In the genomic region with DNA sequence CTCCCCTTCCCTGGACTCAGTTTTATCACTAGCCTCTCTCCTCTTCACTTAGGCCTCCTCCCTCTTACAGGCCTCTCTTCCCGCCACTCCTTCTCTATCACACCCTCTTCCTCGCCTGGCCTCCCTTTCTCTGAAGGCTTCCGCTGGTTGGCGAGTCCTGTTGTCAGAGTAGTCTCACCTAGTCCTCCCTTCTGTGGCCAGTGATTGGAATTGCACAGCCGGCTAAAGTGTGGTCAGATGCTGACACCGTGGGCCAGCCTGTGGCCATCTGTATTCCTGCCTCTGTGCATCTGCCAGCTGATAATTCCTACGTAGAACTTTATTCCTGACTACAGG, we compare ENCODE assay signal across 8 mouse cellular contexts. TPM values are rescaled to one million over a fixed set of nuclear protein-coding genes. Genes with fewer than 3 reads are reported as not detected.
DNase-seq lines count a peak whose midpoint lies in the region; ATAC-seq and TF ChIP-seq lines count a peak whose summit lies in the region.

No protein-coding gene starts in this region.

- H3K27me3 ChIP-seq in heart, postnatal 0 days (ENCODE audit: control insufficient read depth, insufficient read depth, low read length) = no peaks in the 10 kb centered on the region
- no peaks in the 10 kb centered on the region for H3K27me3 ChIP-seq in G1E (ENCODE audit: insufficient read depth, low read length)
- no peaks in the 10 kb centered on the region for H3K27me3 ChIP-seq in forebrain, embryonic 13.5 days
- no peaks in the 10 kb centered on the region for H3K27me3 ChIP-seq in liver, embryonic 13.5 days
- H3K27me3 ChIP-seq in stomach, embryonic 15.5 days (replicated peaks) = no peaks in the 10 kb centered on the region

- peak overlapping the region; percentile 91 for H3K27ac ChIP-seq in heart, postnatal 0 days (ENCODE audit: low read depth)
- peak overlapping the region; percentile 82 for H3K27ac ChIP-seq in forebrain, embryonic 13.5 days
- peak overlapping the region; percentile 95 for H3K27ac ChIP-seq in liver, embryonic 13.5 days
- peak overlapping the region; percentile 92 for H3K27ac ChIP-seq in stomach, embryonic 15.5 days

- ATAC-seq in heart, postnatal 0 days (ENCODE audit: insufficient read depth, low read depth) = peak; percentile 6
- peak; percentile 1; the same call in 1 of the 2 replicates for ATAC-seq in G1E (ENCODE audit: extremely low read depth, insufficient number of reproducible peaks, low FRiP score, poor library complexity, severe bottlenecking)
- peak; percentile 14 for ATAC-seq in forebrain, embryonic 13.5 days
- peak; percentile 73 for ATAC-seq in liver, embryonic 13.5 days (ENCODE audit: low read depth)
- ATAC-seq in stomach, embryonic 15.5 days (ENCODE audit: insufficient read depth, low FRiP score, low read depth) = peak; percentile 30

- intact Hi-C loops in heart, postnatal 10 days (cut with DNase I) = loop anchor here (5.0 kb wide), 1 partner anchor 51 kb away; the partner anchor contains the start of gene Sun1

- H3K9me3 ChIP-seq in heart, postnatal 0 days (replicated peaks; ENCODE audit: control insufficient read depth, low read length) = no peaks in the 10 kb centered on the region
- no peaks in the 10 kb centered on the region for H3K9me3 ChIP-seq in G1E (replicated peaks)
- no peaks in the 10 kb centered on the region for H3K9me3 ChIP-seq in forebrain, embryonic 13.5 days (replicated peaks)
- no peaks in the 10 kb centered on the region for H3K9me3 ChIP-seq in liver, embryonic 13.5 days (replicated peaks)
- no peaks in the 10 kb centered on the region for H3K9me3 ChIP-seq in stomach, embryonic 15.5 days

- H3K4me3 ChIP-seq in heart, postnatal 0 days (ENCODE audit: low read depth, low read length) = peak overlapping the region; percentile 71
- peak overlapping the region; percentile 86 for H3K4me3 ChIP-seq in G1E (ENCODE audit: low read depth, low read length)
- peak overlapping the region; percentile 84 for H3K4me3 ChIP-seq in forebrain, embryonic 13.5 days
- peak overlapping the region; percentile 86 for H3K4me3 ChIP-seq in liver, embryonic 13.5 days (replicated peaks)
- peak overlapping the region; percentile 90 for H3K4me3 ChIP-seq in stomach, embryonic 15.5 days (replicated peaks)

- H3K36me3 ChIP-seq in heart, postnatal 0 days (replicated peaks; ENCODE audit: control insufficient read depth, insufficient read depth, low read length) = peaks cover 24% of the 10 kb centered on the region
- peaks cover 77% of the 10 kb centered on the region for H3K36me3 ChIP-seq in G1E (replicated peaks)
- peaks cover 39% of the 10 kb centered on the region for H3K36me3 ChIP-seq in forebrain, embryonic 13.5 days (ENCODE audit: poor library complexity, severe bottlenecking)
- peaks cover 60% of the 10 kb centered on the region for H3K36me3 ChIP-seq in liver, embryonic 13.5 days
- H3K36me3 ChIP-seq in stomach, embryonic 15.5 days = peaks cover 21% of the 10 kb centered on the region

- no peak for DNase-seq in heart, postnatal 0 days (ENCODE audit: low spot score)
- DNase-seq in heart, postnatal 10 days = no peak
- DNase-seq in G1E (ENCODE audit: low spot score) = no peak
- DNase-seq in liver, embryonic 13.5 days = no peak
- DNase-seq in layer of hippocampus, adult 9-11 months = no peak
- DNase-seq in right cerebral cortex, adult 18-20 months = no peak

- TF ChIP-seq CTCF in heart, postnatal 0 days (IDR thresholded peaks at IDR 0.05; ENCODE audit: low read depth) = 0 out of 2 replicates have a peak, but pooled peaks have one; percentile 5
- TF ChIP-seq CTCF in G1E (IDR thresholded peaks at IDR 0.05; ENCODE audit: low read depth, low read length) = no peak

- under 1% methylated on average over 7 of the region's 7 CpGs for WGBS in heart, postnatal 0 days
- under 1% methylated on average over 7 of the region's 7 CpGs for WGBS in forebrain, embryonic 13.5 days
- 0% methylated on average over 7 of the region's 7 CpGs for WGBS in liver, embryonic 13.5 days (ENCODE audit: insufficient replicate concordance)
- WGBS in stomach, embryonic 15.5 days = 0% methylated on average over 7 of the region's 7 CpGs

- H3K9ac ChIP-seq in heart, postnatal 0 days (replicated peaks; ENCODE audit: low read depth, low read length) = peak overlapping the region; percentile 61
- peak overlapping the region; percentile 90 for H3K9ac ChIP-seq in forebrain, embryonic 13.5 days
- peak overlapping the region; percentile 90 for H3K9ac ChIP-seq in liver, embryonic 13.5 days
- H3K9ac ChIP-seq in stomach, embryonic 15.5 days = peak overlapping the region; percentile 75

- peak overlapping the region; percentile 73 for H3K4me2 ChIP-seq in heart, postnatal 0 days (ENCODE audit: low read depth, low read length)
- peak overlapping the region; percentile 97 for H3K4me2 ChIP-seq in forebrain, embryonic 13.5 days
- peak overlapping the region; percentile 97 for H3K4me2 ChIP-seq in liver, embryonic 13.5 days
- H3K4me2 ChIP-seq in stomach, embryonic 15.5 days = peak overlapping the region; percentile 93

- TF ChIP-seq EP300 in heart, postnatal 0 days (IDR thresholded peaks at IDR 0.05; ENCODE audit: low read depth) = no peak

- peaks cover 45% of the 10 kb centered on the region for H3K4me1 ChIP-seq in heart, postnatal 0 days (ENCODE audit: control insufficient read depth, insufficient read depth)
- peaks cover 64% of the 10 kb centered on the region for H3K4me1 ChIP-seq in G1E (ENCODE audit: insufficient read depth, low read depth, low read length)
- H3K4me1 ChIP-seq in forebrain, embryonic 13.5 days = peaks cover 39% of the 10 kb centered on the region
- H3K4me1 ChIP-seq in liver, embryonic 13.5 days (replicated peaks) = peaks cover 62% of the 10 kb centered on the region
- peaks cover 22% of the 10 kb centered on the region for H3K4me1 ChIP-seq in stomach, embryonic 15.5 days

RNA-seq across cellular contexts. Expression of gene Get4, which starts 0.8 kb away (rescaled TPM):
- total RNA-seq in heart, postnatal 0 days (2014; rRNA removed; ENCODE audit: low replicate concordance) = 56.8 and 61.6 TPM in 2 replicates
- 153 TPM in 2 replicates for polyA plus RNA-seq in heart, postnatal 0 days (2015; fragmentation: Nextera tagmentation; extraction: Ambion mirVana)
- 10 to 100 TPM; 57.6 to 59.4 TPM for total RNA-seq in heart, postnatal 10 days (2021)
- total RNA-seq in G1E (2014; fragmentation: Nextera tagmentation) (37.3 and 45.3 TPM in 2 replicates), G1E (2017) (22.3 and 23.9 TPM in 2 replicates)
- 68.0 and 71.2 TPM in 2 replicates for polyA plus RNA-seq in G1E (2012)
- polyA plus RNA-seq in forebrain, embryonic 13.5 days (2015; fragmentation: Nextera tagmentation; extraction: Ambion mirVana) = 122 and 137 TPM in 2 replicates
- polyA plus RNA-seq in liver, embryonic 13.5 days (2015; fragmentation: Nextera tagmentation; extraction: Ambion mirVana) = 135 and 141 TPM in 2 replicates
- polyA plus RNA-seq in stomach, embryonic 15.5 days (2015; fragmentation: Nextera tagmentation; extraction: Ambion mirVana) = 142 and 144 TPM in 2 replicates

RNA-seq across cellular contexts. Expression of gene Sun1, which starts 52.4 kb away (rescaled TPM):
- total RNA-seq in heart, postnatal 0 days (2014; rRNA removed; ENCODE audit: low replicate concordance) = 46.5 and 71.5 TPM in 2 replicates
- polyA plus RNA-seq in heart, postnatal 0 days (2015; fragmentation: Nextera tagmentation; extraction: Ambion mirVana) = 22.4 and 22.6 TPM in 2 replicates
- 10 to 100 TPM; 43.5 to 44.8 TPM for total RNA-seq in heart, postnatal 10 days (2021)
- total RNA-seq in G1E (2014; fragmentation: Nextera tagmentation) (32.8 and 61.2 TPM in 2 replicates), G1E (2017) (45.7 and 45.8 TPM in 2 replicates)
- 7.6 and 11.8 TPM in 2 replicates for polyA plus RNA-seq in G1E (2012)
- 43.9 and 50.2 TPM in 2 replicates for polyA plus RNA-seq in forebrain, embryonic 13.5 days (2015; fragmentation: Nextera tagmentation; extraction: Ambion mirVana)
- polyA plus RNA-seq in liver, embryonic 13.5 days (2015; fragmentation: Nextera tagmentation; extraction: Ambion mirVana) = 20.9 and 23.7 TPM in 2 replicates
- 48.6 and 53.1 TPM in 2 replicates for polyA plus RNA-seq in stomach, embryonic 15.5 days (2015; fragmentation: Nextera tagmentation; extraction: Ambion mirVana)

Comparison
In these comparisons a context has a peak if more than half of its experiments do, and no peak if none do; other contexts are left out.
1. ATAC-seq: peak in every context shown above with its lines; median percentile 73 in liver, embryonic 13.5 days; 30 in stomach, embryonic 15.5 days; 14 in forebrain, embryonic 13.5 days; 6 in heart, postnatal 0 days; 1 in G1E.